Mouse (Mus musculus) heart, postnatal 14 days (tissue): ENCODE measurements at regions not wholly inside any gene's neighbourhood (a gene's known extent, or its start where the extent isn't known, plus 50 kb on each side); places are given as distances from the start of the nearest gene placed in this dataset.

Experiments
- DNase-seq, 2 experiments: peaks; one replicate each; pipeline ENCODE4 v3.0.0; 2021 to 2022
- intact Hi-C: fragments of 180-260 bp; cut with DNase I; formaldehyde crosslinking; loops from one replicate; pipeline ENCODE4 v1.15.1; 2025

GRCm38 (mm10) chr14:104029668-104030530, 185.7 kb upstream of the Ednrb start:
- no peak for DNase-seq
- intact Hi-C loops = loop anchor here (10.0 kb wide), 3 partner anchors 315 to 1265 kb away; partner anchors contain the start of gene Rnf219

- DNase-seq = no peak
- intact Hi-C loops = no loop called here
These were observed 183.7 kb upstream of the Ednrb start for GRCm38 (mm10) chr14:104027900-104028285.

- intact Hi-C loops = no loop called here
- DNase-seq = peak; percentile 27 to 50
These were observed 183.1 kb upstream of the Ednrb start for GRCm38 (mm10) chr14:104027077-104027899.

GRCm38 (mm10) chr14:104008538-104008937, 164.3 kb upstream of the Ednrb start:
- intact Hi-C loops = no loop called here
- DNase-seq = no peak

GRCm38 (mm10) chr14:104006426-104006825, 162.2 kb upstream of the Ednrb start:
- DNase-seq = peak in 1 of 2 experiments; percentile 9
- intact Hi-C loops = no loop called here

GRCm38 (mm10) chr14:104005132-104005531, 160.9 kb upstream of the Ednrb start:
- DNase-seq = peak; percentile 4 to 5
- intact Hi-C loops = no loop called here

GRCm38 (mm10) chr14:104002421-104002820, 158.2 kb upstream of the Ednrb start:
- DNase-seq = no peak
- intact Hi-C loops = no loop called here

GRCm38 (mm10) chr14:103990418-103990817, 146.2 kb upstream of the Ednrb start:
- DNase-seq = no peak
- intact Hi-C loops = no loop called here

- intact Hi-C loops = no loop called here
- no peak for DNase-seq
These were observed 145.7 kb upstream of the Ednrb start for GRCm38 (mm10) chr14:103989949-103990348.

- intact Hi-C loops = no loop called here
These were observed 143.1 kb upstream of the Ednrb start for GRCm38 (mm10) chr14:103987266-103987665.

GRCm38 (mm10) chr14:103984349-103984748, 140.1 kb upstream of the Ednrb start:
- DNase-seq = no peak
- intact Hi-C loops = no loop called here

More at GRCm38 (mm10) chr14:103987266-103987665, 143.1 kb upstream of the Ednrb start:
- no peak for DNase-seq

GRCm38 (mm10) chr14:103978808-103979207, 134.6 kb upstream of the Ednrb start:
- intact Hi-C loops = no loop called here
- no peak for DNase-seq

- no peak for DNase-seq
- intact Hi-C loops = no loop called here
These were observed 133.6 kb upstream of the Ednrb start for GRCm38 (mm10) chr14:103977769-103978168.

GRCm38 (mm10) chr14:103973955-103974354, 129.8 kb upstream of the Ednrb start:
- intact Hi-C loops = no loop called here
- no peak for DNase-seq

- DNase-seq = no peak
- intact Hi-C loops = no loop called here
These were observed 128.9 kb upstream of the Ednrb start for GRCm38 (mm10) chr14:103973111-103973510.

GRCm38 (mm10) chr14:103969305-103969704, 125.1 kb upstream of the Ednrb start:
- intact Hi-C loops = no loop called here

GRCm38 (mm10) chr14:103966293-103966692, 122.1 kb upstream of the Ednrb start:
- DNase-seq = no peak
- intact Hi-C loops = no loop called here

More at GRCm38 (mm10) chr14:103969305-103969704, 125.1 kb upstream of the Ednrb start:
- DNase-seq = no peak

- intact Hi-C loops = no loop called here
- DNase-seq = no peak
These were observed 118.2 kb upstream of the Ednrb start for GRCm38 (mm10) chr14:103962303-103962881.

- intact Hi-C loops = no loop called here
These were observed 107.7 kb upstream of the Ednrb start for GRCm38 (mm10) chr14:103951899-103952298.

GRCm38 (mm10) chr14:103949950-103950349, 105.7 kb upstream of the Ednrb start:
- DNase-seq = no peak
- intact Hi-C loops = loop anchor here (5.0 kb wide), 1 partner anchor 108 kb away; the partner anchor contains the start of gene Ednrb

More at GRCm38 (mm10) chr14:103951899-103952298, 107.7 kb upstream of the Ednrb start:
- no peak for DNase-seq
